Mouse (Mus musculus): Measurements from ENCODE around the gene Pacsin1. TPM values are rescaled to one million over a fixed set of nuclear protein-coding genes. Genes with fewer than 3 reads are reported as not detected.

Gene Pacsin1
- polyA plus RNA-seq, 1 experiment from 2014 or later = 1.4 TPM

- no peaks in the 10 kb centered on the region for H3K9me3 ChIP-seq (ENCODE audit: control insufficient read depth, low read length)
- no peak for ATAC-seq (ENCODE audit: low FRiP score, low TSS enrichment)
- TF ChIP-seq EP300 (optimal IDR thresholded peaks at IDR 0.05) (no peak), CTCF (IDR thresholded peaks at IDR 0.05; ENCODE audit: low read depth) (no peak)
- H3K4me3 ChIP-seq (ENCODE audit: low read depth, low read length) = peak overlapping the region; percentile 36
- H3K27ac ChIP-seq (replicated peaks) = no peak overlapping the region
- H3K27me3 ChIP-seq (ENCODE audit: control insufficient read depth, insufficient read depth, low read length) = peaks cover 8% of the 10 kb centered on the region; the same call in 1 of the 2 replicates
- H3K4me1 ChIP-seq (replicated peaks; ENCODE audit: control insufficient read depth, insufficient read depth) = 0 out of 2 replicates have a peak, but pooled peaks cover 2% of the 10 kb centered on the region
- H3K4me2 ChIP-seq (replicated peaks; ENCODE audit: low read depth) = peak overlapping the region; percentile 60; the same call in 1 of the 2 replicates
- H3K9ac ChIP-seq (ENCODE audit: low read length) = no peak overlapping the region
- whole genome bisulfite sequencing = 7% methylated on average over 14 of the region's 14 CpGs
- no peak for DNase-seq (ENCODE audit: low spot score)
- H3K36me3 ChIP-seq (ENCODE audit: control insufficient read depth, insufficient read depth, low read length) = no peaks in the 10 kb centered on the region
Measured at GRCm38 (mm10) chr17:27656011-27656399, 696 bp downstream of the Pacsin1 start.

GRCm38 (mm10) chr17:27656414-27656813 is 1.1 kb downstream of the Pacsin1 start:
- Histone ChIP-seq H3K27ac (replicated peaks) (no peak overlapping the region), H3K36me3 (ENCODE audit: control insufficient read depth, insufficient read depth, low read length) (no peaks in the 10 kb centered on the region), H3K4me3 (ENCODE audit: low read depth, low read length) (no peak overlapping the region), H3K9ac (ENCODE audit: low read length) (no peak overlapping the region), H3K4me1 (replicated peaks; ENCODE audit: control insufficient read depth, insufficient read depth) (0 out of 2 replicates have a peak, but pooled peaks cover 2% of the 10 kb centered on the region), H3K9me3 (ENCODE audit: control insufficient read depth, low read length) (no peaks in the 10 kb centered on the region), H3K4me2 (replicated peaks; ENCODE audit: low read depth) (no peak overlapping the region), H3K27me3 (ENCODE audit: control insufficient read depth, insufficient read depth, low read length) (peaks cover 8% of the 10 kb centered on the region; the same call in 1 of the 2 replicates)
- WGBS = 19% methylated on average over 5 of the region's 5 CpGs
- TF ChIP-seq CTCF (IDR thresholded peaks at IDR 0.05; ENCODE audit: low read depth) (no peak), EP300 (optimal IDR thresholded peaks at IDR 0.05) (no peak)
- DNase-seq (ENCODE audit: low spot score) (no peak), ATAC-seq (ENCODE audit: low FRiP score, low TSS enrichment) (no peak)

GRCm38 (mm10) chr17:27657123-27657522 is 1.8 kb downstream of the Pacsin1 start:
- H3K27me3 ChIP-seq (ENCODE audit: control insufficient read depth, insufficient read depth, low read length) = peaks cover 8% of the 10 kb centered on the region; the same call in 1 of the 2 replicates
- H3K4me2 ChIP-seq (replicated peaks; ENCODE audit: low read depth) = no peak overlapping the region
- ATAC-seq (ENCODE audit: low FRiP score, low TSS enrichment) = no peak
- H3K9ac ChIP-seq (ENCODE audit: low read length) = no peak overlapping the region
- 68% methylated on average over 8 of the region's 8 CpGs for WGBS
- H3K4me1 ChIP-seq (replicated peaks; ENCODE audit: control insufficient read depth, insufficient read depth) = 0 out of 2 replicates have a peak, but pooled peaks cover 2% of the 10 kb centered on the region
- H3K9me3 ChIP-seq (ENCODE audit: control insufficient read depth, low read length) = no peaks in the 10 kb centered on the region
- no peak overlapping the region for H3K4me3 ChIP-seq (ENCODE audit: low read depth, low read length)
- no peaks in the 10 kb centered on the region for H3K36me3 ChIP-seq (ENCODE audit: control insufficient read depth, insufficient read depth, low read length)
- H3K27ac ChIP-seq (replicated peaks) = no peak overlapping the region
- DNase-seq (ENCODE audit: low spot score) = no peak
- TF ChIP-seq EP300 (optimal IDR thresholded peaks at IDR 0.05) (no peak), CTCF (IDR thresholded peaks at IDR 0.05; ENCODE audit: low read depth) (no peak)

- Histone ChIP-seq H3K27ac (replicated peaks) (no peak overlapping the region), H3K4me2 (replicated peaks; ENCODE audit: low read depth) (no peak overlapping the region), H3K4me1 (replicated peaks; ENCODE audit: control insufficient read depth, insufficient read depth) (0 out of 2 replicates have a peak, but pooled peaks cover 2% of the 10 kb centered on the region), H3K27me3 (ENCODE audit: control insufficient read depth, insufficient read depth, low read length) (peaks cover 8% of the 10 kb centered on the region; the same call in 1 of the 2 replicates), H3K9me3 (ENCODE audit: control insufficient read depth, low read length) (no peaks in the 10 kb centered on the region), H3K4me3 (ENCODE audit: low read depth, low read length) (no peak overlapping the region), H3K36me3 (ENCODE audit: control insufficient read depth, insufficient read depth, low read length) (no peaks in the 10 kb centered on the region), H3K9ac (ENCODE audit: low read length) (no peak overlapping the region)
- 62% methylated on average over 7 of the region's 7 CpGs for WGBS
- ATAC-seq (ENCODE audit: low FRiP score, low TSS enrichment) = no peak
- DNase-seq (ENCODE audit: low spot score) = no peak
- no peak for TF ChIP-seq CTCF (IDR thresholded peaks at IDR 0.05; ENCODE audit: low read depth)
- no peak for TF ChIP-seq EP300 (optimal IDR thresholded peaks at IDR 0.05)
Measured at GRCm38 (mm10) chr17:27658767-27659166, 3.5 kb downstream of the Pacsin1 start.

- H3K9ac ChIP-seq (ENCODE audit: low read length) = no peak overlapping the region
- no peaks in the 10 kb centered on the region for H3K9me3 ChIP-seq (ENCODE audit: control insufficient read depth, low read length)
- no peaks in the 10 kb centered on the region for H3K4me1 ChIP-seq (replicated peaks; ENCODE audit: control insufficient read depth, insufficient read depth)
- no peak overlapping the region for H3K4me2 ChIP-seq (replicated peaks; ENCODE audit: low read depth)
- H3K27me3 ChIP-seq (ENCODE audit: control insufficient read depth, insufficient read depth, low read length) = no peaks in the 10 kb centered on the region
- DNase-seq (ENCODE audit: low spot score) (no peak), ATAC-seq (ENCODE audit: low FRiP score, low TSS enrichment) (no peak)
- TF ChIP-seq EP300 (optimal IDR thresholded peaks at IDR 0.05) (no peak), CTCF (IDR thresholded peaks at IDR 0.05; ENCODE audit: low read depth) (0 out of 2 replicates have a peak, but pooled peaks have one; percentile 9)
- H3K36me3 ChIP-seq (ENCODE audit: control insufficient read depth, insufficient read depth, low read length) = no peaks in the 10 kb centered on the region
- WGBS = 84% methylated on average over 6 of the region's 6 CpGs
- H3K4me3 ChIP-seq (ENCODE audit: low read depth, low read length) = no peak overlapping the region
- no peak overlapping the region for H3K27ac ChIP-seq (replicated peaks)
Measured at GRCm38 (mm10) chr17:27671720-27672119, 16.4 kb downstream of the Pacsin1 start.

- no peaks in the 10 kb centered on the region for H3K4me1 ChIP-seq (replicated peaks; ENCODE audit: control insufficient read depth, insufficient read depth)
- H3K27ac ChIP-seq (replicated peaks) = no peak overlapping the region
- H3K4me3 ChIP-seq (ENCODE audit: low read depth, low read length) = no peak overlapping the region
- no peaks in the 10 kb centered on the region for H3K9me3 ChIP-seq (ENCODE audit: control insufficient read depth, low read length)
- DNase-seq (ENCODE audit: low spot score) (no peak), ATAC-seq (ENCODE audit: low FRiP score, low TSS enrichment) (no peak)
- no peaks in the 10 kb centered on the region for H3K36me3 ChIP-seq (ENCODE audit: control insufficient read depth, insufficient read depth, low read length)
- no peak overlapping the region for H3K4me2 ChIP-seq (replicated peaks; ENCODE audit: low read depth)
- H3K27me3 ChIP-seq (ENCODE audit: control insufficient read depth, insufficient read depth, low read length) = no peaks in the 10 kb centered on the region
- 85% methylated on average over 7 of the region's 7 CpGs for WGBS
- TF ChIP-seq CTCF (IDR thresholded peaks at IDR 0.05; ENCODE audit: low read depth) = no peak
- TF ChIP-seq EP300 (optimal IDR thresholded peaks at IDR 0.05) = no peak
- H3K9ac ChIP-seq (ENCODE audit: low read length) = no peak overlapping the region
Measured at GRCm38 (mm10) chr17:27673945-27674344, 18.6 kb downstream of the Pacsin1 start.

Measured in stomach, postnatal 0 days (tissue).